Mouse (Mus musculus): Measurements from ENCODE around the gene Dpy30. TPM values are rescaled to one million over a fixed set of nuclear protein-coding genes. Genes with fewer than 3 reads are reported as not detected.
A peak's percentile ranks its signal among the peaks of the same experiment; 100 is the strongest.
"Not testable (repeated sequence)": the region's sequence is repeated elsewhere in the genome, so short reads cannot be mapped to it uniquely, and the experiment has no call there.

Gene Dpy30
- polyA plus RNA-seq, 1 experiment from 2014 or later: 285 TPM

GRCm38 (mm10) chr17:74296991-74297390, 26.8 kb downstream of the Dpy30 start:
- ATAC-seq (replicated peaks; ENCODE audit: low FRiP score): not testable (repeated sequence)

GRCm38 (mm10) chr17:74296076-74296823, 27.5 kb downstream of the Dpy30 start:
- H3K4me2 ChIP-seq (ENCODE audit: low read depth, low read length, severe bottlenecking): peak overlapping the region; percentile 79
- H3K4me3 ChIP-seq (ENCODE audit: low read depth, low read length): peak overlapping the region; percentile 96
- no peak for ATAC-seq (replicated peaks; ENCODE audit: low FRiP score)
- H3K9me3 ChIP-seq (ENCODE audit: control insufficient read depth, low read length): no peaks in the 10 kb centered on the region
- H3K27ac ChIP-seq (ENCODE audit: low read depth, low read length): peak overlapping the region; percentile 95; the same call in 1 of the 2 replicates
- WGBS: 51% methylated on average over 11 of the region's 11 CpGs
- no peaks in the 10 kb centered on the region for H3K36me3 ChIP-seq (ENCODE audit: control insufficient read depth, insufficient read depth, low read length)
- peak overlapping the region; percentile 97 for H3K9ac ChIP-seq (ENCODE audit: low read length)
- H3K4me1 ChIP-seq (replicated peaks; ENCODE audit: control insufficient read depth, insufficient read depth, low read length): 0 out of 2 replicates have a peak, but pooled peaks cover 2% of the 10 kb centered on the region
- DNase-seq (ENCODE audit: low spot score): no peak
- H3K27me3 ChIP-seq (ENCODE audit: control insufficient read depth, insufficient read depth, low read length): no peaks in the 10 kb centered on the region

More at GRCm38 (mm10) chr17:74296991-74297390, 26.8 kb downstream of the Dpy30 start:
- not testable (repeated sequence) for DNase-seq (ENCODE audit: low spot score); H3K27ac ChIP-seq (ENCODE audit: low read depth, low read length); H3K36me3 ChIP-seq (ENCODE audit: control insufficient read depth, insufficient read depth, low read length); H3K4me1 ChIP-seq (replicated peaks; ENCODE audit: control insufficient read depth, insufficient read depth, low read length); H3K9me3 ChIP-seq (ENCODE audit: control insufficient read depth, low read length); H3K4me3 ChIP-seq (ENCODE audit: low read depth, low read length); H3K27me3 ChIP-seq (ENCODE audit: control insufficient read depth, insufficient read depth, low read length); H3K4me2 ChIP-seq (ENCODE audit: low read depth, low read length, severe bottlenecking); H3K9ac ChIP-seq (ENCODE audit: low read length)
- WGBS: 93% methylated on average over 5 of the region's 5 CpGs

- Histone ChIP-seq H3K27ac (ENCODE audit: low read depth, low read length) (peak within 1 kb of the TSS; percentile 95), H3K4me1 (replicated peaks; ENCODE audit: control insufficient read depth, insufficient read depth, low read length) (0 out of 2 replicates have a peak, but pooled peaks cover 2% of the 10 kb centered on the region), H3K9ac (ENCODE audit: low read length) (peak within 1 kb of the TSS; percentile 97), H3K4me2 (ENCODE audit: low read depth, low read length, severe bottlenecking) (peak within 1 kb of the TSS; percentile 79), H3K4me3 (ENCODE audit: low read depth, low read length) (peak within 1 kb of the TSS; percentile 96), H3K36me3 (ENCODE audit: control insufficient read depth, insufficient read depth, low read length) (no peaks in the 10 kb centered on the region), H3K27me3 (ENCODE audit: control insufficient read depth, insufficient read depth, low read length) (no peaks in the 10 kb centered on the region), H3K9me3 (ENCODE audit: control insufficient read depth, low read length) (no peaks in the 10 kb centered on the region)
- under 1% methylated on average over 70 of the region's 110 CpGs for WGBS
- DNase-seq (ENCODE audit: low spot score): peak; percentile 92
- peak; percentile 90 for ATAC-seq (replicated peaks; ENCODE audit: low FRiP score)
Observed at GRCm38 (mm10) chr17:74295026-74295970, 28.4 kb downstream of the Dpy30 start, which contains the start of gene Memo1. Gene Memo1 (minus strand): TSS chr17:74295521.

- H3K27me3 ChIP-seq (ENCODE audit: control insufficient read depth, insufficient read depth, low read length): no peaks in the 10 kb centered on the region
- DNase-seq (ENCODE audit: low spot score) (peak; percentile 88), ATAC-seq (replicated peaks; ENCODE audit: low FRiP score) (peak; percentile 81)
- peak overlapping the region; percentile 95 for H3K27ac ChIP-seq (ENCODE audit: low read depth, low read length)
- no peaks in the 10 kb centered on the region for H3K36me3 ChIP-seq (ENCODE audit: control insufficient read depth, insufficient read depth, low read length)
- peak overlapping the region; percentile 96 for H3K4me3 ChIP-seq (ENCODE audit: low read depth, low read length)
- 0 out of 2 replicates have a peak, but pooled peaks cover 2% of the 10 kb centered on the region for H3K4me1 ChIP-seq (replicated peaks; ENCODE audit: control insufficient read depth, insufficient read depth, low read length)
- under 1% methylated on average over 52 of the region's 80 CpGs for WGBS
- H3K4me2 ChIP-seq (ENCODE audit: low read depth, low read length, severe bottlenecking): peak overlapping the region; percentile 65
- H3K9ac ChIP-seq (ENCODE audit: low read length): peak overlapping the region; percentile 97
- H3K9me3 ChIP-seq (ENCODE audit: control insufficient read depth, low read length): no peaks in the 10 kb centered on the region
Observed at GRCm38 (mm10) chr17:74294426-74295025, 29.2 kb downstream of the Dpy30 start.

- Histone ChIP-seq H3K9me3 (ENCODE audit: control insufficient read depth, low read length) (no peaks in the 10 kb centered on the region), H3K4me1 (replicated peaks; ENCODE audit: control insufficient read depth, insufficient read depth, low read length) (0 out of 2 replicates have a peak, but pooled peaks cover 2% of the 10 kb centered on the region), H3K4me3 (ENCODE audit: low read depth, low read length) (peak overlapping the region; percentile 96), H3K36me3 (ENCODE audit: control insufficient read depth, insufficient read depth, low read length) (no peaks in the 10 kb centered on the region), H3K4me2 (ENCODE audit: low read depth, low read length, severe bottlenecking) (peak overlapping the region; percentile 65), H3K27me3 (ENCODE audit: control insufficient read depth, insufficient read depth, low read length) (no peaks in the 10 kb centered on the region), H3K27ac (ENCODE audit: low read depth, low read length) (peak overlapping the region; percentile 95), H3K9ac (ENCODE audit: low read length) (peak overlapping the region; percentile 97)
- no peak for ATAC-seq (replicated peaks; ENCODE audit: low FRiP score)
- no peak for DNase-seq (ENCODE audit: low spot score)
- 1% methylated on average over 18 of the region's 18 CpGs for WGBS
Observed at GRCm38 (mm10) chr17:74293687-74294425, 29.9 kb downstream of the Dpy30 start.

GRCm38 (mm10) chr17:74291640-74292361, 31.9 kb downstream of the Dpy30 start:
- no peak overlapping the region for H3K9ac ChIP-seq (ENCODE audit: low read length)
- no peak overlapping the region for H3K4me3 ChIP-seq (ENCODE audit: low read depth, low read length)
- no peaks in the 10 kb centered on the region for H3K9me3 ChIP-seq (ENCODE audit: control insufficient read depth, low read length)
- WGBS: 83% methylated on average over 4 of the region's 4 CpGs
- DNase-seq (ENCODE audit: low spot score): no peak
- H3K27ac ChIP-seq (ENCODE audit: low read depth, low read length): no peak overlapping the region
- H3K27me3 ChIP-seq (ENCODE audit: control insufficient read depth, insufficient read depth, low read length): no peaks in the 10 kb centered on the region
- no peak for ATAC-seq (replicated peaks; ENCODE audit: low FRiP score)
- no peak overlapping the region for H3K4me2 ChIP-seq (ENCODE audit: low read depth, low read length, severe bottlenecking)
- 0 out of 2 replicates have a peak, but pooled peaks cover 2% of the 10 kb centered on the region for H3K4me1 ChIP-seq (replicated peaks; ENCODE audit: control insufficient read depth, insufficient read depth, low read length)
- H3K36me3 ChIP-seq (ENCODE audit: control insufficient read depth, insufficient read depth, low read length): no peaks in the 10 kb centered on the region; the same call in 1 of the 2 replicates

GRCm38 (mm10) chr17:74290869-74291268, 32.9 kb downstream of the Dpy30 start:
- Histone ChIP-seq H3K9me3 (ENCODE audit: control insufficient read depth, low read length) (no peaks in the 10 kb centered on the region), H3K4me3 (ENCODE audit: low read depth, low read length) (no peak overlapping the region), H3K27me3 (ENCODE audit: control insufficient read depth, insufficient read depth, low read length) (no peaks in the 10 kb centered on the region), H3K27ac (ENCODE audit: low read depth, low read length) (no peak overlapping the region), H3K9ac (ENCODE audit: low read length) (no peak overlapping the region), H3K36me3 (ENCODE audit: control insufficient read depth, insufficient read depth, low read length) (no peaks in the 10 kb centered on the region; the same call in 1 of the 2 replicates), H3K4me2 (ENCODE audit: low read depth, low read length, severe bottlenecking) (no peak overlapping the region), H3K4me1 (replicated peaks; ENCODE audit: control insufficient read depth, insufficient read depth, low read length) (0 out of 2 replicates have a peak, but pooled peaks cover 2% of the 10 kb centered on the region)
- DNase-seq (ENCODE audit: low spot score): no peak
- no peak for ATAC-seq (replicated peaks; ENCODE audit: low FRiP score)
